Mouse (Mus musculus) intestine, embryonic 16.5 days (tissue): Measurements from ENCODE around the gene Ptgr2. TPM values are rescaled to one million over a fixed set of nuclear protein-coding genes. Genes with fewer than 3 reads are reported as not detected.

ENCODE experiments used
- polyA plus RNA-seq: library from polyadenylated mRNA; unstranded; fragments of >200 nt; fragmentation: Nextera tagmentation; extraction: Ambion mirVana; gene quantifications from 2 replicates; pipeline ENCODE4 v1.2.1, GENCODE M21; 2015

Ptgr2 gene
- polyA plus RNA-seq, 1 experiment from 2014 or later = 58.1 TPM

Other genes starting within 250 kb of the Ptgr2 start
- gene Acot4, start 246.9 kb upstream of the Ptgr2 start, polyA plus RNA-seq = 12.9 and 20.6 TPM in 2 replicates
- not detected in 2 replicates for gene Gm49366, start 246.3 kb upstream of the Ptgr2 start, polyA plus RNA-seq
- gene Acot3, start 233.1 kb upstream of the Ptgr2 start, polyA plus RNA-seq = 7.0 and 11.7 TPM in 2 replicates
- gene Acot5, start 215.9 kb upstream of the Ptgr2 start, polyA plus RNA-seq = 0.21 and 0.28 TPM in 2 replicates
- 2.5 and 3.2 TPM in 2 replicates for gene Acot6, start 184.6 kb upstream of the Ptgr2 start, polyA plus RNA-seq
- 2.4 and 3.4 TPM in 2 replicates for gene Dnal1, start 170.9 kb upstream of the Ptgr2 start, polyA plus RNA-seq
- gene Pnma1, start 136.7 kb upstream of the Ptgr2 start, polyA plus RNA-seq = 0.34 and 0.67 TPM in 2 replicates
- gene Elmsan1, start 66.4 kb upstream of the Ptgr2 start, polyA plus RNA-seq = 6.3 and 6.7 TPM in 2 replicates
- 54.8 and 61.5 TPM in 2 replicates for gene Zfp410, start 31.6 kb downstream of the Ptgr2 start, polyA plus RNA-seq
- gene Coq6, start 76.4 kb downstream of the Ptgr2 start, polyA plus RNA-seq = 51.2 and 53.8 TPM in 2 replicates
- gene Fam161b, start 76.6 kb downstream of the Ptgr2 start, polyA plus RNA-seq = 2.3 and 3.3 TPM in 2 replicates
- gene Entpd5, start 123.8 kb downstream of the Ptgr2 start, polyA plus RNA-seq = 53.0 and 60.2 TPM in 2 replicates
- 0.56 and 0.84 TPM in 2 replicates for gene Bbof1, start 123.8 kb downstream of the Ptgr2 start, polyA plus RNA-seq
- gene Rnf113a2, start 132.0 kb downstream of the Ptgr2 start, polyA plus RNA-seq = 20.0 and 23.3 TPM in 2 replicates
- 34.9 and 36.5 TPM in 2 replicates for gene Aldh6a1, start 165.8 kb downstream of the Ptgr2 start, polyA plus RNA-seq
- gene Lin52, start 166.2 kb downstream of the Ptgr2 start, polyA plus RNA-seq = 13.9 and 14.7 TPM in 2 replicates